Mouse (Mus musculus): ENCODE measurements around the gene Cd200. TPM values are rescaled to one million over a fixed set of nuclear protein-coding genes. Genes with fewer than 3 reads are reported as not detected.

Gene Cd200
- polyA plus RNA-seq, 1 experiment from 2014 or later: 3.2 TPM

DNA sequence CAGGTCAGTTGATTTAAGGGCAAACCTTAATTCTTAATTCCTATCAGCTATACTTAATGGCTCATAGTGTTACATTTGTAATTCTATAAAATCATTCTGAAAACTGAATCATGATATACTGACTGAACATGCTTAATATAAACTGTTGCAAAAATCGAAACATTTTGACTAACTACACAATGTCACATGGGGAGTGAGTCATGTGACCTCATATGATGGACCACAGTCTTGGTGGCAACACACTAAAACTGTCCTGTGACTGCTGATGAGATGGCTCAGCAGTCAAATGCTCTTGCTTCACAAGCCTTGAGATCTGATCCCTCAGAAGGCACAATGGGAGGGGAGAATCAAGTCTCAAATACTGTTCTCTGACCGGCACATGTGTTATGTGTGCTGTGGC lies 34.8 kb downstream of the Cd200 start:
- no peaks in the 10 kb centered on the region for H3K4me1 ChIP-seq (ENCODE audit: insufficient read depth)
- 75% methylated on average over 2 of the region's 2 CpGs for WGBS (ENCODE audit: insufficient replicate concordance)
- no peak for ATAC-seq
- DNase-seq: no peak
- H3K4me3 ChIP-seq (ENCODE audit: low read depth, low read length): no peak overlapping the region
- TF ChIP-seq EP300 (IDR thresholded peaks at IDR 0.05; ENCODE audit: low read depth): no peak
- H3K27me3 ChIP-seq (ENCODE audit: insufficient read depth, low read length): no peaks in the 10 kb centered on the region
- H3K4me2 ChIP-seq (ENCODE audit: low read depth, low read length): no peak overlapping the region
- no peaks in the 10 kb centered on the region for H3K36me3 ChIP-seq (replicated peaks; ENCODE audit: insufficient read depth, low read length)
- H3K27ac ChIP-seq (ENCODE audit: low read depth): no peak overlapping the region
- no peak overlapping the region for H3K9ac ChIP-seq (replicated peaks)
- H3K9me3 ChIP-seq (ENCODE audit: low read length): no peaks in the 10 kb centered on the region

GRCm38 (mm10) chr16:45371076-45371475 lies 37.8 kb downstream of the Cd200 start:
- Histone ChIP-seq H3K27ac (ENCODE audit: low read depth) (no peak overlapping the region), H3K9me3 (ENCODE audit: low read length) (no peaks in the 10 kb centered on the region), H3K4me1 (ENCODE audit: insufficient read depth) (no peaks in the 10 kb centered on the region), H3K4me2 (ENCODE audit: low read depth, low read length) (no peak overlapping the region), H3K27me3 (ENCODE audit: insufficient read depth, low read length) (no peaks in the 10 kb centered on the region), H3K36me3 (replicated peaks; ENCODE audit: insufficient read depth, low read length) (no peaks in the 10 kb centered on the region), H3K4me3 (ENCODE audit: low read depth, low read length) (no peak overlapping the region), H3K9ac (replicated peaks) (no peak overlapping the region)
- TF ChIP-seq CTCF (IDR thresholded peaks at IDR 0.05; ENCODE audit: low read depth) (no peak), EP300 (IDR thresholded peaks at IDR 0.05; ENCODE audit: low read depth) (no peak)
- 71% methylated on average over 1 of the region's 1 CpGs for WGBS (ENCODE audit: insufficient replicate concordance)
- DNase-seq: no peak
- ATAC-seq: no peak

DNA sequence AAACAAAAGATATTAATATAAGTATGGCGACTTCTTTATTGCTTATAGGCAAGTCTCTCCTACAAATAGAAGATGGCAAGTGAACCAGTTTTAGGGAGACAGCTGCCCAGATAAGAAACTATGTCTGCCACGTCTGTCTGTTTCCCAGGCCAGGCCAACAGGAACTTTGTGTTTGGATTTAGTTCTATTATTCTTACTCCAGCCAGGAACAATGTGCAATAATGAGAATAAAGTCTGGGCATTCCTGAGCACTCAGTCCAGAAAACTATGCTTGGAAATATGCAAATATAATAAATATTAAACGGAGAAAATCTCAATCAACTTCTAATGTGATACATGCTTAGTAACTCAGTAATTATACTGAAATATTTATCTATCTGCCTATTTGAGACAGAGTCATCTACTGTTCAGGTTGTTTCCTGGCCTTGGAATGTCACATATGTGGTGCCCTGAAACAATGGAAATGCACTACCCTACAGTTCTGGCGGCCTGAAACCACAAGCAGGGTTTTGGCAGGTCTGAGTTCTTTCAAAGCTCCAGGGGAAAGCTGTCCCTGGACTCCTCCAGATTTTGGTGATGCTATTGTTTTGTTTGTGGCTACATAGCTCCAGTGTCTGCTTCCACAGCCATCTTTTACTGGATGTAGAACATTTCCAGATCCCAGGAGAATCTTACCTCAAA lies 39.4 kb downstream of the Cd200 start:
- ATAC-seq (no peak), DNase-seq (no peak)
- no peaks in the 10 kb centered on the region for H3K9me3 ChIP-seq (ENCODE audit: low read length)
- H3K4me1 ChIP-seq (ENCODE audit: insufficient read depth): no peaks in the 10 kb centered on the region
- H3K4me3 ChIP-seq (ENCODE audit: low read depth, low read length): no peak overlapping the region
- H3K9ac ChIP-seq (replicated peaks): no peak overlapping the region
- no peak for TF ChIP-seq EP300 (IDR thresholded peaks at IDR 0.05; ENCODE audit: low read depth)
- TF ChIP-seq CTCF (IDR thresholded peaks at IDR 0.05; ENCODE audit: low read depth): no peak
- H3K4me2 ChIP-seq (ENCODE audit: low read depth, low read length): no peak overlapping the region
- 64% methylated on average over 4 of the region's 4 CpGs for WGBS (ENCODE audit: insufficient replicate concordance)
- no peaks in the 10 kb centered on the region for H3K27me3 ChIP-seq (ENCODE audit: insufficient read depth, low read length)
- no peak overlapping the region for H3K27ac ChIP-seq (ENCODE audit: low read depth)
- H3K36me3 ChIP-seq (replicated peaks; ENCODE audit: insufficient read depth, low read length): no peaks in the 10 kb centered on the region

GRCm38 (mm10) chr16:45366111-45366510 lies 42.7 kb downstream of the Cd200 start:
- no peak overlapping the region for H3K9ac ChIP-seq (replicated peaks)
- no peaks in the 10 kb centered on the region for H3K36me3 ChIP-seq (replicated peaks; ENCODE audit: insufficient read depth, low read length)
- H3K27me3 ChIP-seq (ENCODE audit: insufficient read depth, low read length): no peaks in the 10 kb centered on the region
- no peaks in the 10 kb centered on the region for H3K4me1 ChIP-seq (ENCODE audit: insufficient read depth)
- H3K27ac ChIP-seq (ENCODE audit: low read depth): no peak overlapping the region
- WGBS (ENCODE audit: insufficient replicate concordance): 73% methylated on average over 7 of the region's 7 CpGs
- TF ChIP-seq CTCF (IDR thresholded peaks at IDR 0.05; ENCODE audit: low read depth) (no peak), EP300 (IDR thresholded peaks at IDR 0.05; ENCODE audit: low read depth) (no peak)
- H3K9me3 ChIP-seq (ENCODE audit: low read length): no peaks in the 10 kb centered on the region
- no peak overlapping the region for H3K4me3 ChIP-seq (ENCODE audit: low read depth, low read length)
- H3K4me2 ChIP-seq (ENCODE audit: low read depth, low read length): no peak overlapping the region
- ATAC-seq: no peak
- DNase-seq: no peak

- no peaks in the 10 kb centered on the region for H3K27me3 ChIP-seq (ENCODE audit: insufficient read depth, low read length)
These were observed 43.5 kb downstream of the Cd200 start for GRCm38 (mm10) chr16:45365353-45365752.

DNA sequence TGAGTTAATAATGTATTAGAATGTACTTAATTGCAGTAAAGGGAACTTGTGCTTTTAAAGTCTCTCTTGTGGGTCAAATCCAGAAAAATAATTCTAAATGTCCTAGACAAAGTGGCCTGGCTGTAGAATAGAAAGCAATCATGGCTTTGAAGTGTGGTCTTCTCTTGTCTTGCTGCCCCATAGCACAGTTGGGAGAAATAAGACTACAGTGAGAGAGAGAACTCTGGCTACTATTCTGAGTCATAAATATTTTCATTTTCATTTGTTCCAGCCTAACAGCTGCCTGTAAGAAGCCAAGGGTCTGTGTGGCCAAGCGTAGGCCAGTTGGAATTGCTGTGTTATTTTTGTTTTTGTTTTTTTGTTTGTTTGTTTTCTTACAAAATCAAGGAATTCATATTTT lies 44.2 kb downstream of the Cd200 start:
- H3K9ac ChIP-seq (replicated peaks): no peak overlapping the region
- H3K27ac ChIP-seq (ENCODE audit: low read depth): no peak overlapping the region
- 72% methylated on average over 1 of the region's 1 CpGs for WGBS (ENCODE audit: insufficient replicate concordance)

More at GRCm38 (mm10) chr16:45365353-45365752, 43.5 kb downstream of the Cd200 start:
- no peaks in the 10 kb centered on the region for H3K4me1 ChIP-seq (ENCODE audit: insufficient read depth)
- H3K9ac ChIP-seq (replicated peaks): no peak overlapping the region
- DNase-seq (no peak), ATAC-seq (no peak)
- H3K4me2 ChIP-seq (ENCODE audit: low read depth, low read length): no peak overlapping the region
- no peaks in the 10 kb centered on the region for H3K9me3 ChIP-seq (ENCODE audit: low read length)
- H3K4me3 ChIP-seq (ENCODE audit: low read depth, low read length): no peak overlapping the region
- TF ChIP-seq EP300 (IDR thresholded peaks at IDR 0.05; ENCODE audit: low read depth) (no peak), CTCF (IDR thresholded peaks at IDR 0.05; ENCODE audit: low read depth) (no peak)
- H3K36me3 ChIP-seq (replicated peaks; ENCODE audit: insufficient read depth, low read length): no peaks in the 10 kb centered on the region
- whole genome bisulfite sequencing (ENCODE audit: insufficient replicate concordance): 58% methylated on average over 9 of the region's 9 CpGs
- H3K27ac ChIP-seq (ENCODE audit: low read depth): no peak overlapping the region

More for the DNA sequence above, 44.2 kb downstream of the Cd200 start:
- no peaks in the 10 kb centered on the region for H3K4me1 ChIP-seq (ENCODE audit: insufficient read depth)
- H3K4me2 ChIP-seq (ENCODE audit: low read depth, low read length): no peak overlapping the region
- no peak for ATAC-seq
- H3K36me3 ChIP-seq (replicated peaks; ENCODE audit: insufficient read depth, low read length): no peaks in the 10 kb centered on the region
- no peaks in the 10 kb centered on the region for H3K27me3 ChIP-seq (ENCODE audit: insufficient read depth, low read length)
- no peaks in the 10 kb centered on the region for H3K9me3 ChIP-seq (ENCODE audit: low read length)
- no peak for DNase-seq
- TF ChIP-seq EP300 (IDR thresholded peaks at IDR 0.05; ENCODE audit: low read depth) (no peak), CTCF (IDR thresholded peaks at IDR 0.05; ENCODE audit: low read depth) (no peak)
- H3K4me3 ChIP-seq (ENCODE audit: low read depth, low read length): no peak overlapping the region
